Mouse (Mus musculus) brain, adult 2 months (tissue): ENCODE measurements at regions not wholly inside any gene's neighbourhood (a gene's known extent, or its start where the extent isn't known, plus 50 kb on each side); places are given as distances from the start of the nearest gene placed in this dataset.

Source experiments
- DNase-seq: peaks from one replicate; pipeline ENCODE4 v3.0.0; 2011; ENCODE audit warnings: low read depth, low spot score

DNA sequence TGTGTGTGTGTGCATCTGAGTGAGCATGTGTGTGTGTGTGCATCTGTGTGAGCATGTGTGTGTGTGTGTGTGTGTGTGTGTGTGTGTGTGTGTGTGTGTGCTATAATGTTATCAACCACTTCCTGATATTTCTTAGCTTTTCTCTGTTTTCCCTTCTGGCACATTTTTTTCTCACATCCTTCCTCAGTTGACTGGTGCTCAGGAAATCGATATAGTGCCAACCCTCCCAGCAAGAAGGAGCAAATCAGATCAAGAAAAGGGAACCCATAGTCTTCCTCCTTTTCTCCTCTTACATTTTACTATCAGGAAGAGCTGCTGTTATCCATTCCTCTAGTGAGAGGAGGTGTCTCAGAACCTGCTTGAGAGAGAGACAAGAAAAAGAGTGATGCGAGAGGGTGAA is 136.1 kb upstream of the Cited2 start:
- no peak for DNase-seq

DNA sequence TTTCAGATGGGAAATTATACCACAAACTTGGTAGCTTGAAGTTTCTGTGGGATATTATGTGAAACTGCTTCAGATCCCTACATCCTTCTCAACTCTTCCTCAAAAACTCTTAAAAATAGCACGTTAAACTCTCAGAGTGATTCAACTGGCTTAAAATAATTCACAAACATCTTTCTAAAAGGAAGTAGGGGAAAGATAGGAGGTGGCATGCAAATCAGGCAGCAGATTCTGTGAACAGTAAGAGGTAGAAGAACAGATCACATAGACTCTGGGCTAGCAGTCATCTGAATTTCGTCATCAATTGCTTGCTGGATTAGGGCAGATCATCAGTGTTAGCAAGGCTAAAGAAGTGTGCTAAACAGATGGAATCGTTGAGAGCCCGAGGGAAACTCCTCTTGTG is 133.9 kb upstream of the Cited2 start:
- DNase-seq, result peak; percentile 68

DNA sequence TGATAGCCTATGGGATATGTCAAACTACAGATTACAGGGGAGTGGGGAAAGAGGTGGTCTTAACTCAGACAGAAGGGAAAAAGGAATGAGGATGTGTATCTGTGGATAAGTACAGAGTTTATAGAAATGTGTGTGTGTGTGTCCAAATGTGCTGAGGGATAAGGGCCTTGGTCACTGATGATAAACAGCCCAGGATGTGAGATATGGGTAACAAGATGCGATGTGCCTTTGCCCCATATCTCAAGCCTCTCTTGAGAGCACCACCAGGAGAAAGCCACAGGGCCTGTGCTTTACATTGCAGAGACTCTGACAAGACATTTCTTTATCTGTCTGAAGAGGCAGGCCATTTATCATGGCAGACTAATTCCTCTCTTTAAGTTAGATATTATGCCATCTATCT is 132.8 kb upstream of the Cited2 start:
- DNase-seq, result no peak

DNA sequence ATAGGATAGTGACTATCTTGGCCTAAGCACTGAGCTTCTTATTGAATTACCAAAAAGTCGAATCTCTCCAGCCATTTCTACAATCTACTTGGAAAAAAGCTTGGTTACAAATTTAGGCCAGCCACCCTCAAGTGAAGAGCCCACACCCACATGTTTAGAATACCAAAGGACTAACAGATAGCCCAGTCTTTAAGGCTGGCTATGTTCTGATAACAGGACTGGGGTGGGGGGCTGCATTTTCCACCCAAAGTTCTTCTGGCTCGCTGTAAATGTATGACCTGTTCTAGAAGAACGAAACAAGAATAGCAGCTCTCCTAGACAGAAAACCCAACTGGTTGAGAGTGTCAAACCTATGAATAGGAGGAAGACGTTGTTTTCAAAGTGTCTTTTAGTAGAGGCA is 130.6 kb upstream of the Cited2 start:
- no peak for DNase-seq

DNA sequence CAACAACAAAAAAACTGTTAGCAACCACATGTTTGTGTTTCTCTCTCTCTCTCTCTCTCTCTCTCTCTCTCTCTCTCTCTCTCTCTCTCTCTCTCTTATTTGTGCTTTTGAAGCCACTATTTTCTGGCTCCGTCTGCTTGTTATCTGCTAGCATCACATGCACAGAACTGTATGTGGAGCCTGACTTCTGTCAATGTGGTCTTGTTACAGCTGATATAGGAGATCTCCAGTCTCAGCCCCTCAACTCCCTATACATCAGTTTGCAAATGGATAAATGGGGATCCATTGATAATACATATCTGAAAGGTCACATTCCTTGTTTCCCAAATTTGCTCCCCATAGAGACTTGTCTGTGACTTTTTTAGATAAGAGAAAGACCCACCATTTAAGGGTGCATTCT is 126.9 kb upstream of the Cited2 start:
- DNase-seq, result no peak

DNA sequence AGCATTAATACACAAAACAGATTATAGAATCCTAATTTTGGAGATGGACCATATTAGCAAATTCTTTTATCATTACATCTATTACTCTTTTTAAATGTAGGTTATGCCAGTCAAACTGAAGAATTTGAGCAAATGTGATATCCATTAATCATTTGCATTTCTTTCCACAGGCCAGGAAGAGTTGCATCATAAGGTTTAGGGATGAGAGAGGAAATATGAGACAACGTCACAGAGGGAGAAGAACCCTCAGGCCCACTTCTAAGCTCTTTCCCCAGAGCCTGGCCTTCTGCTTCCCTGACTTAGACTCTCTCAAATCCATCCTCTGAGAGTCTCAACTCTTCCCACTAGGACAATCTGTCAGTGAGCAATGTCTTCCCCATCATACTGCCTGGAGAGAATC is 126.3 kb upstream of the Cited2 start:
- DNase-seq, result no peak

DNA sequence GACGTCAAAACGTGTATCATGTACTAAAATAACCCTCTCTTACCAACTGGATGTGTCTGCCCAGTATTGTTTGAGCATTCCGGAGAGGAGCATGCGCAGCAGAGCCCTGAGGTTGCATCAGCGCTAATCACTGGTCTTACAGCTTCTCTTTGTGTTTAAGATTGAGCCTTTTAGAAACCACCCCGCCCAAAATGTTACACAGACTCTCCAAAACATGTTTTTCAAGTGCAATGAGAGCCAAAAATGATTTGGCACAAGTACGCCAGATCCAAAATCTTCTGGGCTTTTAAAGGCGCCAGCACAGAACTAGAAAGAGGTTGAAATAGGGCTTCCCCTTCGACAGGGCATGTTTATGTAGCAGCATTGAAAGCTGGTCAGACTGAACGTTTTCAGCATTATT is 123.8 kb upstream of the Cited2 start:
- DNase-seq, result peak; percentile 54

DNA sequence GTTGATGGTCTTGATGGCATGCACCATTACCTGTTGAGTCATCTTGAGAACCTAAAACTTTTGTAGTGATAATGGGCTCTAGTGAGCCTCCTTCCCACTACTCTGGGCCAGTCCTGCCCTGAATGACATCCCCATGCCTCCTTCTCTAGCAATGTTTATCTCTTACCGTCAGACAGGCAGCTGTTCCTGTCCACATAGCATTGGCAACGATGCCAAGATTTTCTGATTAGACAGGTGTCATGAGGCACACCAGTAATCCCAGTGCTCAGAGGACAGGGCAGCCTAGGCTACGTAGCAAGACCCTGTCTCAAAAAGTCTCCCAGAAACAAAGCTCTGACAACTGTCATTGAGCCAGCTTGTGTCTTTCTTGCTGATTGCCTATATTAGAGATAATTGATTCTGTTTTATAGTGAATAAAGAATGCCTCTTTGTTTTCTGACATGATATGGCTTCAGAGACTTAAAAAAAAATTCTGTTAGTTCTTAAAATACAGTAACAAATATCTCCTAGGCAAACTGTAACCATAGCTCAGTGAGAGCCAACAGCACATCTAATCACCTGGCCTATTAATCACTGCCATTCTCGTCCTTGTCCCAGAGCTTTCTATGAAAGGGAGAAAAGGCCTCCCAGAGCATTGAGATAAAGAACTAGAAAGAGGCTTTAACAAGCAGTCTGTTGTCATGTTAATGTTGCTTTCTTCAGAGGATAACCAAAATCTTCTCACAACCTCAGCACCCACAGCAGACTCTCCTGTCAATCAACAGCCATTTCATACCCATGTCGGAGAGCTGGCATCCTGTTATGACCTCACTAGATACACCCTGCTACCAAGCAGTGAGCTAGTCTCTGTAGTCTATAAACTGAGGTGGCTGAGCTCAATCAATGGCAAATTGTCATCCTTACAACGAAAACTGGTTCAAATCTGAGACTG is 122.9 kb upstream of the Cited2 start:
- no peak for DNase-seq

DNA sequence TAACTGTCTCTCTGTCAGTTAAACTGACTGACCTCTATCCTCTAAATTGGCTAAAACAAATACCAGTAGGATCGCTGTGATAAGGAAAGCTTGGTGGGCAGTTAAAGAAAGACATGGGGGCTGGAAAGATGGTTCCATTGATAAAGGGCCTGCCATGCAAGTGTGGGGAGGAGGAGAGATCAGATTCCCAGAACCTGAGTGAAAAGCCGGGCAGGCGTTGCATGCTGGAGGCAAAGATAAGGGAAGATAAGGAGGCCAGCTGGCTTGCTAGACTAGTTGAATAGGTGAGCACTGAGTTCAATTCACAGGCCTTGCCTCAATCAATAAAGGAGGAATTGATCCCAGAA is 122.3 kb upstream of the Cited2 start:
- no peak for DNase-seq

DNA sequence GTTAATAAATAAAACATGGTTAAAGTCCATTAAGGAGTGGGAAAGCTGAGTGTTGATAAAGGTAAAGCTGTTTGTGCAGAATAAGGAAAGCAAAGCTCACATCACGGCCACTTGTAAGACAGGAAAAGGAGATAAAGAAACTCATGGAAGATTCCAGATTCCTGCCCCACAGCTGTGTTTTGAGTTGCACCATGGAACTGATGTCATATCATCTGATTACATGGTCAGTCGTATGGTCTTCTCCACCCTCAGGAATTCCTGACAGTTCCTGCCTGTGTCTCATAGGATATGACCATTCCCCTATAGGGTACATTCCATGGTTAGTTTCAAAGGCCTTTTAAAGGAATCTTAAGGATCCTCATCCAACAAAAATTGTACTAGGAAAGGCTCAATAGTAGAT is 120.6 kb upstream of the Cited2 start:
- no peak for DNase-seq

DNA sequence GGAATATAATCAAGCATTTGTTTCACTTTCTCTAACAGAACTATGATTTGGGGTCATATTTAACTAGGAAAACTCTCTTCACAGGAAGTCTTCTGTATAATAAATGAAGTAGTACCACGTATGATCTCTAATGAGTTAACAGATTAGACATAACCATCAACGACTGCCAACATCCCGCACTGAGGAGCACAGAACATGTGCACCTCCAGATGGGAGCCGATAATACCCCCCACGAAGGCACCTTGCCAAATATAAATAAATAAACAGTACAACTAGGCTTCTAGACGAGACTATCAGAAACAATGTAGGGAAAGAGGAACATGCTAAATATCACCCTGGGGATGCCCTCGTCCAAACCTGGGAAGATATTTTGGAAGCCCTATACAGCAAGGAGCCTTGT is 114.8 kb upstream of the Cited2 start:
- DNase-seq, result no peak

DNA sequence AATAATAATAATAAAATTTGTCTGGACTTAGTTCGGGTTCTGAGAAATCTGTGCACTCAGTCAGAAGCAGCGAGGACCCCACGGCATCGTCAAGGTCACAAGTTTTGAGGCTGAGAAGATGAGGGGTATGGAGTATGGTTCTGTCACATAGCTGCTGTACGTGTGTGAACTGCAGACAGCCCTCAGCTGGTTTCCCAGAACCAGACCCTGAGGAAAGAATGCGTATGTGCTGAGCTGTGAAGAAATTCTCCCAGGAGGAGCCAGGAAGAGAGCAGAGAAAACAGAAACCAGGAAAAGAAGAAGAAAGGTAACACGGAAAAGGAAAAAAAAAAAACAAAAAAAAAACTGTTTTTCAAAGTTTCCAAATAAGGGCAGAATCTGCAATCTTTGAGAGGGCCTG is 112.4 kb upstream of the Cited2 start:
- no peak for DNase-seq

DNA sequence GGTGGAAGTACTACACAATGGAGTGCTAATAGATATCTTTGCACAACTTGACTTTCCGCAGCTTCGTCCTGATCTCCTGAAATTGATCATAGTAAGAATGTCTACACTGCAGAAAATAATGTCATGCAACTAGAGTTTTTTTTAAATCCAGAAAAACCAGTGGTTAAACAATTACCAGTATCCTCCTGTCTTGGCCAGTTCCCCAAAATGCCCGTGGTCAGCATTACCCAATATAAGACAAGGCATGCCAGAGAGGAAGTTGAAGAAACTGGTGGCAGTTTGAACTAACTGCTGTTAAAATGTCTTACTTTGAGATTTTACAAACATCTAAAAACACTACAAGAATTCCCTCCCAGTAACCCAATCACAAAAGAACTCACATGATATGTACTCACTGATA is 109.7 kb upstream of the Cited2 start:
- DNase-seq, result peak; percentile 12

DNA sequence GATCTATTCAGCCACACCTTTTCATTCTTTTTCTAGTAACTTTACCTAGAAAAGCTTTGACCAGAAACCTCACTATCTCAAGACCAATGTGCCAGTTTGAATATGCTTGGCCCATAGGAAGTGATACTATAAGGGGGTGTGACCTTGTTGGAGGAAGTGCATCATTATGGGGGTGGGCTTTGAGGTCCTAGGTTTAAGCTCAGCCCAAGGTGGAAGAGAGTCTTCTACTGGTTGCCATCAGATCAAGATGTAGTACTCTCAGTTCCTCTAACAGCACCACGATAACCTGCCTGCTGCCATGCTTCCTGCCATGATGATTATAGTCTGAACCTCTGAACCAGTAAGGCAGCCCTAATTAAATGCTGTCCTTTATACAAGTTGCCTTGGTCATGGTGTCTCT is 105.0 kb upstream of the Cited2 start:
- no peak for DNase-seq

DNA sequence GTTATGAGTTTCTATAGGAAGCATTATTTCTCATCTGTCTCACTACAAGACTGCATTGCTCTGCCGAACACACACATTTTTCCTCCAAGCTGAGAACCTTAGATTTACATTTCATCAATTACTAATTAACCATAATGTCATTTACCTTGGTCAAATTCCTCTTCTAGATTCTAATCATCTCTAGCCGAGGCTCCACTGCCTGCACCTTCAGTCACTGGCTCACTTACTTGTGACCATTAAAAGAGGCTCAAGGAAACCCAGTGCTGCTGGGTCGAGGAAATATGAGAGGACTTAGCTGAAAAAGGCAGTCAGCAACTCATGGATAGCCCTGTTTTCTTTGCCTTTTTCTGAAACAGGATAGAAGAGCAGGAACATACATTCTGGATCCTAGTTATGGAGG is 103.4 kb upstream of the Cited2 start:
- DNase-seq, result no peak

DNA sequence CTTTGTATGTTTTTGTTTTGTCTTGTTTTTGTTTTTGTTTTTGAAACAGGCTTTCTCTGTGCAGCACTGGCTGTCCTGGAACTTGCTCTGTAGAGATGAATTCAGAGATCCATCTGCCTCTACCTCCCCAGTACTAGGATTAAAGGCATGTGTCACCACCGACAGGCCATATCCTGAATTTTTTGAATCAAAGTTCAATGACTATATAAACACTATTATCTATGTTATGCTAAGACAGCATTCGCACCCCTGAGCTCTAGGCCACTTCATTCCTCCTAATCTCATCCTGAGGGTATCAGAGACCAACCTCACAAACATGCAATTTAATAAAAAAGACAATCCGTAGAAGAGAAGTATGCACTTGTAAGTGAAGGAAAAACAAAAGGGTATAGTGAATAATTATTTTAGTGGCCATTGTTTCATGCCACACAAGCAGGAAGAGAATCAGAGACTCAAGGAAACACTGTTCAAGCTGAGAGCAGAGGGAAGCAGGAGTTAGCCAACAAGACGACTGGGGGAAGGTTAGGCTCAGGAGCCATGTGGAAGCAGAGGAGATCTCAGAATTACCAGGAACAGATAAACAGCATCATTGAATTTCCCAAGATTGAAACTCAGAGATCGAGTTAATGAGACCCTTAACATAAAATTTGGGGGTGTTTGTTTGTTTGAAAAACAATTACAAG is 101.2 kb upstream of the Cited2 start:
- DNase-seq, result no peak

DNA sequence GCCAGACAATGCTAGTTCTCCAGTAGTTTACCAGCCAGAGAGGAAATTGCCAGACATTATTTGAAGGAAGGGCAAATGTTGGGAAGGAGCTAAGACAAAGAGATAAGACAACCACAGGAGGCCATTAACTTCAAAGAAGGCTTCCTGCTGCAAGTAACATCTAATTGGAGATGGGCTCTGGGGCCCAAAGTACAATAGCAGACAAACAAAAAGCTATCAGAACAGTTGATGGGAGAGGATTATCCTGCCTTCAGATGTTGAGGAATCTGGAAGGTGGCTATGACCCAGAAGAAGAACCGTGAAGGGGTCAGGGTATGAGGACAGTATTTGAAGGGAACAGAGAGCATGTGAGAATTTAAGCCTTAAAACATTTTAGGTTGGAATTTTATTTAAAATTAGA is 100.2 kb upstream of the Cited2 start:
- no peak for DNase-seq

DNA sequence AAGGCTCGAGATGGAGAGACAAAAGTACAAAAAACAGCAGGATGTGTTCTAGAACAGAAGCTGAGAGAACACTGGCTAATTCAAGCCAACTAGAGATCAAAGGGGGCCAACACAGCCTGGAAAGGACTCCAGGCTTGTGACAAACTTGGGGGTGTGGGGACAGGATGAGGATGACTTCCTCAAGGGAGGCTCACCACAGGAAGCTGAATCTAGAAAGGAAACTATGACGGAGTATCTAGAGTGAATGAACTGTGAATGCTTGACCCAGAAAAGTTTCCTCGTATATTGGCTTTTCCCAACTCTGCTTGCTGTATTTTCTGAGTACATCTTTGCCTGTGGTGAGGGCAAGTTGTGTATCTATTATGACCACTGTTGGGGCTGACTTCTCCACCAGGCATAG is 93.3 kb upstream of the Cited2 start:
- DNase-seq, result peak; percentile 15

DNA sequence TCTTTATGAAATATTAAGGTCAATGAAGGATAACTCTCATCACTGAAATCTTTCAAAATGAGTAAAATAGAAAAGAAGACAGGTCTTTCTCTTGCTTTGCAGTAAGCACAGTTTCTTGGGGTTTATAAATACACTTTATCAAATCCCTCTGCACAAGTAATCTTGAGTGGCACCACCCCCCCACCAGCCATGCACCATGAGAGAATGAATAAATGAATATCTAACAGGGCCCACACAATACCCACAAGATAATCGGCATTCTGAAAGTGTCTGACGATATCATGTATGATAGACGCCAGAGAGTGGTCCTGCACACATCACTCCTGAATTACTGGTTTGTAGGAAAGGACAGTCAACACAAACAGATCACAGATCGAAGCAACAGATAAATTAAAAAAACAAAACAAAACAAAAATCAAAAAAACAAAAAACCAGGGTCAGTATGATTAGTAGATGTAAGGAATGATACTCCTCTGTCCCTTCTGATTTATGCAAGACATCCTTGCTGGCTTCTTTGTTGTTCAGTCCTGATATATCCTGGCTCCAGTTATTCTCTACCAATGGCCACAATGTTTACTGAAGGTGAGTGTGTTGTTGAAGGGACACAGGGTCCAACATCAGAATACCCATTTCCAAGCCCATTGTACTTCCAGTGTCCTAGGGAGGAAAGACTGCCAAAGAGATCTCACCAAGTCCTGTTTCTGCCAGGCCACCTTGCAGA is 92.0 kb upstream of the Cited2 start:
- no peak for DNase-seq

DNA sequence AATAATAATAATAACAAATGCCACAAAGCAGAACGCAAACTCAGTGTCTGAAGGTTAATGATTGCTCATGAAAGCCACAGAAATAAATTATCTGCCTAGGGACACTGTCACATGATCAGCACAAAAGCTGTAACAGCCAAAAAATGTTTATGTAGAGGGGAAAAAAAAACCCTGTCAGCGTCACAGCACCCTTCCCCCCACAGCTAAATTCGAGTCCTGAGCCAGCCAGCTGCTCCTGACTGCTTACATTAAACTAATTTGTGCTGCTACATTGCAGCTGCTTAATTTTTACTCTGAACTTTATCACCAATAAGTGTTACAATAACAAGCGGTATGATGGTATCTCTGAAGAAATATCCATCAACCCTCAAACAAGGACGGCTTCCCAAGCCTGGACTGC is 91.2 kb upstream of the Cited2 start:
- DNase-seq, result peak; percentile 48

DNA sequence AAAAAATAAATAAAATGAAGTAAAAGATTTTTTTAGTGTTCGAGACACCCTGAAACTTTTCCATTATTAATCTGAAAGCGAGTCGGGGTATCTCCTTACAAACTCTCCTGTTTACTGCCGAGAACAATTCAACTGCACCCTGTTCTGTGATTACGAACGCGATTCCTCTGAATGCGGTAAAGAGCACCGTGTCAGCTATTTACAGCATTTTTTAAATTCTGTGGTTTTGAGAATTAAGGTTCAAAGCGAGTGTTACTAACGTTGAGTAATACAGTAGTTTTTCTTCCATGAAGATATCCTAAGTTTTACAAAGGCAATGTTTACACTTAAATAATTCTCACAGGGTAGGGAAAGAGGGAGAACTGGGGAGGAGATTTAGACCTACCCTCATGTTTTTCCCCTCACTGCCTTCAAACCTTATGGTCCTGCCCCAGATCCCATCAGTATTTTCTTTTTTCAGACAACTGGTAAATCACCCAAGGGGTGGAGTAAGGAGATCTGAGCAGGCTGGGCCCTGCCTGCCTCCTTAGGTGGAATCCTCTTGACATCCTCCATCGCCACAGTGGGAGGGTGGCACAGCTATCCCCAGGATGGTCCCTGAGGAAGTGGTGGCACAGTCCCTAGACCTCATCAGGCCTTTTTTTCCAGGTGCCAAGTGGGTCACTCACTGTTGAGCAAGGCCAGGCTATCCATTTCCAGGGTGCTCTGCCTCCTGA is 89.9 kb upstream of the Cited2 start:
- DNase-seq, result no peak

DNA sequence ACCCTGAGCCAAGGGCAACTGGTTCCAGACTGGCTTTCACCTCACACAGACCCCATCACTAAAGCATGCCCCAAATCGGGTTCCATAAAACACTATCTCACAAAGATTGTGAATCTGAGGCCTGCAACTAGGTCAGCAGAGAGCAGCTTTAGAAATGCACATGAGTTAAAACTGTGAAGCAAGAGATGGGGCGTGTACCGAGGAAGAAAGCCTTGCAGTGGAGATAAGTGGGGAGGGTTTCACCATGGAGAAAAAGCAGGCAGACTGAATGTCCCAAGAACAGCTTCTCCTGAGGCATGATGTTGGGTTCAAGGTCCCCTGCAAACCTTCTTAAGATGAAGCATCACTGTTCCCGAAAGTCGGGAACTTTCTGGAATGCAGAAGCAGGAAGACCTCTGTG is 77.7 kb upstream of the Cited2 start:
- DNase-seq, result no peak
